Mouse (Mus musculus) kidney, adult 2 months (tissue): ENCODE data around the gene Mok. TPM values are rescaled to one million over a fixed set of nuclear protein-coding genes. Genes with fewer than 3 reads are reported as not detected.
A peak's percentile ranks its signal among the peaks of the same experiment; 100 is the strongest.

ENCODE experiments used
- DNase-seq: peaks from one replicate; pipeline ENCODE4 v3.0.0; 2021
- H3K27ac ChIP-seq: fragments of 200-500 bp; 2 replicates; pipeline ENCODE4 v1.5.1; 2012; ENCODE audit warnings: low read depth, low read length, control low read depth, inconsistent platforms; ENCODE audit not compliant: insufficient read depth
- H3K27me3 ChIP-seq: fragments of 200-500 bp; replicated peaks from 2 replicates; pipeline ENCODE4 v1.6.1; 2012; ENCODE audit warnings: mild to moderate bottlenecking, moderate library complexity, low read length, inconsistent platforms; ENCODE audit not compliant: control insufficient read depth, insufficient read depth
- H3K36me3 ChIP-seq: fragments of 200-500 bp; 2 replicates; pipeline ENCODE4 v1.6.1; 2012; ENCODE audit warnings: mild to moderate bottlenecking, moderate library complexity, low read length, inconsistent platforms; ENCODE audit not compliant: control insufficient read depth, insufficient read depth
- H3K4me1 ChIP-seq: fragments of 200-500 bp; 2 replicates; pipeline ENCODE4 v1.6.1; 2011; ENCODE audit warnings: low read length; ENCODE audit not compliant: control insufficient read depth, insufficient read depth
- H3K4me3 ChIP-seq: fragments of 200-500 bp; 2 replicates; pipeline ENCODE4 v1.5.1; 2011; ENCODE audit warnings: mild to moderate bottlenecking, low read depth, low read length, control low read depth; ENCODE audit not compliant: insufficient read depth
- CTCF ChIP-seq: fragments of 200-500 bp; conservative IDR thresholded peaks from 2 replicates; pipeline ENCODE4 v1.5.1; 2011; ENCODE audit warnings: low read depth, mild to moderate bottlenecking, control low read depth, low read length, moderate library complexity, mixed read lengths; ENCODE audit not compliant: insufficient read depth, insufficient read length
- POLR2A ChIP-seq: fragments of 200-500 bp; IDR thresholded peaks from one replicate; pipeline ENCODE4 v1.6.1; 2011; ENCODE audit warnings: low read depth, low read length, control low read depth
- whole genome bisulfite sequencing: fragments of 180-500 bp; shearing (Covaris S2); methylation state at CpG from one replicate; pipeline ENCODE4 v1.1.7; 2018; 5-methylcytosine and 5-hydroxymethylcytosine counted together
- polyA plus RNA-seq: library from polyadenylated mRNA; depleted of rRNA; stranded (reverse); fragments of >200 nt; gene quantifications from 2 replicates; pipeline ENCODE4 v1.2.3, GENCODE M21; 2012

The Mok gene
- polyA plus RNA-seq, 1 experiment: 9.8 TPM

DNA sequence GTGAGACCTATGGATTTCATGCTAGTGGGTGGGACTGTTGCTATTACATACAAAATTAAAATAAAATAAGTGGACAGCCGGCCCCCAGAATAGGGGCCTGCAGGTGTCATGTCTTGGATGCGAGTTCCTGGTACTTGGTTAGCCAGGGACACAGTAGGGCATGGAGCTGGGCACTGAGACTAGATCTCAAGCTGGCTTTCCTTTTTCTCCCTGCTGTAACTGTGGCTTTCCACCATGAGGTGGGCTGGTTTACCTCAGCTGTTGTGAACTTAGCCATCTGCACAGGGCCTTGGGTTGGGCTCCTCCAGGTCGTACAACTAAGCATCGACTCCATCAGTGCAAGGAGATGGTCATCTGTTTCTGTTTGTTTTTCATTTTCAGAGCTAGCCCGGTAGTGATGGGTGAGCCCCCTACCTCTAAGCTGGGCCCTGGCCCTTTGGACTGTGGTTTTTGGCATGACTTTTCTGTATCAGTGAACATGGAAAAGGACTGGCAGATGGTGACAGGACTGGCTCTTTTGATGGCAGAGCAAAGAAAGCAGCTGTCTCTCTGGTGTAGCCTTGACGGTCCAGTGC, 5.5 kb upstream of the Mok start:
- peaks cover 5% of the 10 kb centered on the region; the same call in 1 of the 2 replicates for H3K4me1 ChIP-seq
- H3K4me3 ChIP-seq: peak overlapping the region; percentile 65
- no peak for DNase-seq
- H3K27ac ChIP-seq: peak overlapping the region; percentile 67; the same call in 1 of the 2 replicates
- TF ChIP-seq CTCF (no peak), POLR2A (no peak)
- H3K27me3 ChIP-seq: no peaks in the 10 kb centered on the region
- 71% methylated on average over 6 of the region's 6 CpGs for WGBS
- no peaks in the 10 kb centered on the region for H3K36me3 ChIP-seq

GRCm38 (mm10) chr12:110845131-110845880, 4.6 kb upstream of the Mok start:
- H3K4me1 ChIP-seq: no peaks in the 10 kb centered on the region; the same call in 1 of the 2 replicates
- H3K27ac ChIP-seq: peak overlapping the region; percentile 78
- peak overlapping the region; percentile 65 for H3K4me3 ChIP-seq
- H3K36me3 ChIP-seq: no peaks in the 10 kb centered on the region
- DNase-seq: peak; percentile 98
- H3K27me3 ChIP-seq: no peaks in the 10 kb centered on the region
- WGBS: 1% methylated on average over 36 of the region's 36 CpGs
- TF ChIP-seq POLR2A (no peak), CTCF (no peak)

GRCm38 (mm10) chr12:110844227-110845130, 3.7 kb upstream of the Mok start:
- Histone ChIP-seq H3K27ac (peak overlapping the region; percentile 78), H3K4me3 (peak overlapping the region; percentile 65), H3K4me1 (no peaks in the 10 kb centered on the region; the same call in 1 of the 2 replicates), H3K27me3 (no peaks in the 10 kb centered on the region), H3K36me3 (no peaks in the 10 kb centered on the region)
- no peak for DNase-seq
- TF ChIP-seq POLR2A: no peak
- no peak for TF ChIP-seq CTCF
- WGBS: 1% methylated on average over 42 of the region's 42 CpGs

- Histone ChIP-seq H3K27me3 (no peaks in the 10 kb centered on the region), H3K4me1 (no peaks in the 10 kb centered on the region; the same call in 1 of the 2 replicates), H3K27ac (no peak overlapping the region), H3K4me3 (peak overlapping the region; percentile 65), H3K36me3 (no peaks in the 10 kb centered on the region)
- WGBS: 21% methylated on average over 32 of the region's 32 CpGs
- DNase-seq: peak; percentile 92
- TF ChIP-seq POLR2A: no peak
- peak; percentile 92 for TF ChIP-seq CTCF
Observed at GRCm38 (mm10) chr12:110843194-110844048, 2.7 kb upstream of the Mok start.

DNA sequence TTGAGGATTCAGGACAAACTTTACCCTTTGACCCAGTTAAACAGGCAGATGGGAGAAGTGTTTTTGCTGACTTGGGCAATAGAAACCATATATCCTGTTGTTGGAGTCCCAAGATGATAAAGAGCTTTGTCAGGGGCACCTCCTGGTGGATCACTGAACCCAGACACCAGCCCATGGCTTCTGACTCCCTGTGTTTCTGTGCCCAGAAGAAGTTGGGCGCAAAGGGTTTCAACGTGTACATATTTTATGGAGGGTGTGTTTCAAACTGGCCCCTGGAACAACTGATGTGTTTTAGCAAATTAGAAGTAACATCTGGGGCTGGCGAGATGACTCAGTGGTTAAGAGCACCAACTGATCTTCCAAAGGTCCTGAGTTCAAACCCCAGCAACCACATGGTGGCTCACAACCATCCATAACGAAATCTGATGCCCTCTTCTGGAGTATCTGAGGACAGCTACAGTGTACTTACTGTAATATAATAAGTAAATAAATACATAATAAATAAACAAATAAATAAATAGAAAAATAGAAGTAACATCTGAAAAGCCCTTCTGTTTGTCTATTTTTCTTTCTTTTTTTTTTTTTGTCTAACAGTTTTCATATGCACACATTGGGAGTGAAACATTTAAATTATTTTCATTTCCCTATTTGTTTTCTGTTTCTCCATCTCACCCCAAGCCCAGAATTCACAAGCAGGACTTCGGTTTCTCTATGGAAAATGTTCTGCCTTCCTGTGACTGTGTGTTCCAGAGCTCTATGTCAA, 1.2 kb upstream of the Mok start:
- Histone ChIP-seq H3K4me3 (no peak overlapping the region), H3K4me1 (peaks cover 3% of the 10 kb centered on the region; the same call in 1 of the 2 replicates), H3K27me3 (no peaks in the 10 kb centered on the region), H3K27ac (no peak overlapping the region), H3K36me3 (no peaks in the 10 kb centered on the region)
- TF ChIP-seq POLR2A (no peak), CTCF (no peak)
- 75% methylated on average over 5 of the region's 5 CpGs for WGBS
- no peak for DNase-seq

DNA sequence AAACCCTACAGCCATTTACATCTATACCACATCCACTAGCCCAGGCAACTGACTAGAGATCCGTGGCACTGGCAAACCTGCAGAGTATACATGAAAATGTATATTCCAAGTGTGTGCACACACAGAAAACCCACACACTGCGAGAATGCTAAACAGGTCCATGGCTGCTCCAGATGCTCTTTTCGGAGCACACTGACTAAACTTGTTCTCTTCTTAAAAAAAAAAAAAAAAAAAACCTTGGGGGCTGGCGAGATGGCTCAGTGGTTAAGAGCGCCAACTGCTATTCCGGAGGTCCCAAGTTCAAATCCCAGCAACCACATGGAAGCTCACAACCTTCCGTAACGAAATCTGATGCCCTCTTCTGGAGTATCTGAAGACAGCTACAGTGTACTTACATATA, 2.9 kb downstream of the Mok start:
- Histone ChIP-seq H3K4me1 (peaks cover 5% of the 10 kb centered on the region; the same call in 1 of the 2 replicates), H3K27me3 (no peaks in the 10 kb centered on the region), H3K36me3 (no peaks in the 10 kb centered on the region), H3K27ac (peak overlapping the region; percentile 93), H3K4me3 (no peak overlapping the region)
- WGBS: 79% methylated on average over 8 of the region's 8 CpGs
- TF ChIP-seq CTCF (no peak), POLR2A (no peak)
- no peak for DNase-seq
